Mouse (Mus musculus) embryonic facial prominence, embryonic 10.5 days (tissue): Measurements from ENCODE around the gene Mars2. TPM values are rescaled to one million over a fixed set of nuclear protein-coding genes. Genes with fewer than 3 reads are reported as not detected.
A peak's percentile ranks its signal among the peaks of the same experiment; 100 is the strongest.

Experiments
- DNase-seq: peaks from one replicate; pipeline ENCODE4 v3.0.0-alpha.2; 2017; ENCODE audit warnings: low spot score
- H3K27ac ChIP-seq: fragments of 300-500 bp; sonication (generic); replicated peaks from 2 replicates; pipeline ENCODE4 v1.5.1; 2016; ENCODE audit warnings: mild to moderate bottlenecking
- H3K27me3 ChIP-seq: fragments of 300-500 bp; sonication (generic); replicated peaks from 2 replicates; pipeline ENCODE4 v1.6.1; 2016; ENCODE audit warnings: low read depth, mild to moderate bottlenecking; ENCODE audit not compliant: poor library complexity, severe bottlenecking
- H3K36me3 ChIP-seq: fragments of 300-500 bp; sonication (generic); replicated peaks from 2 replicates; pipeline ENCODE4 v1.6.1; 2016; ENCODE audit warnings: mild to moderate bottlenecking, moderate library complexity
- H3K4me1 ChIP-seq: fragments of 300-500 bp; sonication (generic); 2 replicates; pipeline ENCODE4 v1.6.1; 2016
- H3K4me3 ChIP-seq: fragments of 300-500 bp; sonication (generic); 2 replicates; pipeline ENCODE4 v1.5.1; 2016; ENCODE audit warnings: mild to moderate bottlenecking, moderate library complexity
- H3K9me3 ChIP-seq: fragments of 300-500 bp; sonication (generic); 2 replicates; pipeline ENCODE4 v1.6.1; 2016; ENCODE audit warnings: mild to moderate bottlenecking
- WGBS: fragments of 180-500 bp; shearing (Covaris S2); methylation state at CpG from one replicate; pipeline ENCODE4 v1.1.7; 2016; 5-methylcytosine and 5-hydroxymethylcytosine counted together
- polyA plus RNA-seq: library from polyadenylated mRNA; unstranded; fragments of >200 nt; fragmentation: Nextera tagmentation; extraction: Ambion mirVana; gene quantifications from 2 replicates; pipeline ENCODE4 v1.2.1, GENCODE M21; 2016

The Mars2 gene
- polyA plus RNA-seq, 1 experiment from 2014 or later, result 3.2 TPM

GRCm38 (mm10) chr1:55208500-55209140, 28.4 kb upstream of the Mars2 start:
- WGBS, result 70% methylated on average over 5 of the region's 5 CpGs
- DNase-seq, result no peak
- peaks cover 5% of the 10 kb centered on the region for H3K36me3 ChIP-seq
- H3K27ac ChIP-seq, result no peak overlapping the region
- no peaks in the 10 kb centered on the region for H3K27me3 ChIP-seq
- H3K4me3 ChIP-seq, result no peak overlapping the region
- no peaks in the 10 kb centered on the region for H3K9me3 ChIP-seq
- H3K4me1 ChIP-seq, result peaks cover 32% of the 10 kb centered on the region

GRCm38 (mm10) chr1:55210202-55210965, 26.6 kb upstream of the Mars2 start:
- Histone ChIP-seq H3K27ac (peak overlapping the region; percentile 75), H3K9me3 (no peaks in the 10 kb centered on the region), H3K4me1 (peaks cover 35% of the 10 kb centered on the region), H3K4me3 (no peak overlapping the region), H3K27me3 (no peaks in the 10 kb centered on the region), H3K36me3 (peaks cover 3% of the 10 kb centered on the region; the same call in 1 of the 2 replicates)
- WGBS, result 34% methylated on average over 12 of the region's 12 CpGs
- DNase-seq, result peak; percentile 66

- Histone ChIP-seq H3K4me1 (peaks cover 33% of the 10 kb centered on the region), H3K27ac (peak overlapping the region; percentile 75), H3K27me3 (no peaks in the 10 kb centered on the region), H3K36me3 (peaks cover 3% of the 10 kb centered on the region; the same call in 1 of the 2 replicates), H3K9me3 (no peaks in the 10 kb centered on the region), H3K4me3 (no peak overlapping the region)
- 75% methylated on average over 8 of the region's 8 CpGs for WGBS
- no peak for DNase-seq
Observed at GRCm38 (mm10) chr1:55211081-55211480, 25.9 kb upstream of the Mars2 start.

GRCm38 (mm10) chr1:55212771-55213170, 24.2 kb upstream of the Mars2 start:
- Histone ChIP-seq H3K27ac (no peak overlapping the region), H3K27me3 (no peaks in the 10 kb centered on the region), H3K9me3 (no peaks in the 10 kb centered on the region), H3K4me1 (peaks cover 30% of the 10 kb centered on the region), H3K4me3 (no peak overlapping the region), H3K36me3 (no peaks in the 10 kb centered on the region; the same call in 1 of the 2 replicates)
- 79% methylated on average over 4 of the region's 4 CpGs for WGBS
- no peak for DNase-seq

GRCm38 (mm10) chr1:55213475-55213874, 23.5 kb upstream of the Mars2 start:
- Histone ChIP-seq H3K9me3 (no peaks in the 10 kb centered on the region), H3K27me3 (no peaks in the 10 kb centered on the region), H3K27ac (no peak overlapping the region), H3K4me3 (no peak overlapping the region), H3K36me3 (no peaks in the 10 kb centered on the region; the same call in 1 of the 2 replicates), H3K4me1 (peaks cover 30% of the 10 kb centered on the region)
- WGBS, result 72% methylated on average over 6 of the region's 6 CpGs
- DNase-seq, result no peak

GRCm38 (mm10) chr1:55213936-55214335, 23.0 kb upstream of the Mars2 start:
- WGBS, result 86% methylated on average over 6 of the region's 6 CpGs
- Histone ChIP-seq H3K36me3 (no peaks in the 10 kb centered on the region; the same call in 1 of the 2 replicates), H3K27me3 (no peaks in the 10 kb centered on the region), H3K4me1 (peaks cover 27% of the 10 kb centered on the region), H3K9me3 (no peaks in the 10 kb centered on the region), H3K4me3 (no peak overlapping the region), H3K27ac (no peak overlapping the region)
- no peak for DNase-seq

GRCm38 (mm10) chr1:55215185-55215813, 21.7 kb upstream of the Mars2 start:
- no peak overlapping the region for H3K27ac ChIP-seq
- H3K9me3 ChIP-seq, result no peaks in the 10 kb centered on the region
- WGBS, result 67% methylated on average over 11 of the region's 11 CpGs
- no peaks in the 10 kb centered on the region for H3K27me3 ChIP-seq
- H3K36me3 ChIP-seq, result no peaks in the 10 kb centered on the region; the same call in 1 of the 2 replicates
- peaks cover 19% of the 10 kb centered on the region for H3K4me1 ChIP-seq
- DNase-seq, result no peak
- no peak overlapping the region for H3K4me3 ChIP-seq

GRCm38 (mm10) chr1:55217191-55217590, 19.8 kb upstream of the Mars2 start:
- no peaks in the 10 kb centered on the region for H3K27me3 ChIP-seq
- 89% methylated on average over 2 of the region's 2 CpGs for WGBS
- no peaks in the 10 kb centered on the region for H3K9me3 ChIP-seq
- H3K4me3 ChIP-seq, result no peak overlapping the region
- H3K4me1 ChIP-seq, result peaks cover 9% of the 10 kb centered on the region; the same call in 1 of the 2 replicates
- DNase-seq, result no peak
- no peak overlapping the region for H3K27ac ChIP-seq
- H3K36me3 ChIP-seq, result no peaks in the 10 kb centered on the region

- Histone ChIP-seq H3K9me3 (no peaks in the 10 kb centered on the region), H3K4me1 (peaks cover 25% of the 10 kb centered on the region), H3K27me3 (no peaks in the 10 kb centered on the region), H3K27ac (no peak overlapping the region), H3K4me3 (no peak overlapping the region), H3K36me3 (no peaks in the 10 kb centered on the region)
- 88% methylated on average over 4 of the region's 4 CpGs for WGBS
- no peak for DNase-seq
Observed at GRCm38 (mm10) chr1:55221352-55221751, 15.6 kb upstream of the Mars2 start.

- peak; percentile 4 for DNase-seq
- Histone ChIP-seq H3K4me1 (peaks cover 34% of the 10 kb centered on the region), H3K9me3 (no peaks in the 10 kb centered on the region), H3K36me3 (no peaks in the 10 kb centered on the region), H3K4me3 (no peak overlapping the region), H3K27ac (no peak overlapping the region), H3K27me3 (no peaks in the 10 kb centered on the region)
- 83% methylated on average over 7 of the region's 7 CpGs for WGBS
Observed at GRCm38 (mm10) chr1:55223026-55223425, 14.0 kb upstream of the Mars2 start.

GRCm38 (mm10) chr1:55224111-55224510, 12.9 kb upstream of the Mars2 start:
- Histone ChIP-seq H3K27ac (peak overlapping the region; percentile 85), H3K36me3 (no peaks in the 10 kb centered on the region), H3K4me1 (peaks cover 34% of the 10 kb centered on the region), H3K27me3 (no peaks in the 10 kb centered on the region), H3K9me3 (no peaks in the 10 kb centered on the region), H3K4me3 (peak overlapping the region; percentile 64)
- peak; percentile 65 for DNase-seq
- WGBS, result 36% methylated on average over 11 of the region's 11 CpGs

- WGBS, result 13% methylated on average over 3 of the region's 3 CpGs
- no peaks in the 10 kb centered on the region for H3K9me3 ChIP-seq
- DNase-seq, result peak; percentile 47
Observed at GRCm38 (mm10) chr1:55225398-55225797, 11.6 kb upstream of the Mars2 start.

More at GRCm38 (mm10) chr1:55225398-55225797, 11.6 kb upstream of the Mars2 start:
- Histone ChIP-seq H3K27ac (peak overlapping the region; percentile 85), H3K4me1 (peaks cover 32% of the 10 kb centered on the region), H3K27me3 (no peaks in the 10 kb centered on the region), H3K4me3 (peak overlapping the region; percentile 64), H3K36me3 (no peaks in the 10 kb centered on the region)
